Mouse (Mus musculus) spleen, embryonic (tissue): Measurements from ENCODE around the gene Syne3.

Source experiments
- CTCF ChIA-PET: fragments of 350-600 bp; sonication (Branson Sonifier 250); formaldehyde crosslinking; loops from one replicate; lab custom pipeline; 2022; lab: Charles Lee

Gene Syne3

DNA sequence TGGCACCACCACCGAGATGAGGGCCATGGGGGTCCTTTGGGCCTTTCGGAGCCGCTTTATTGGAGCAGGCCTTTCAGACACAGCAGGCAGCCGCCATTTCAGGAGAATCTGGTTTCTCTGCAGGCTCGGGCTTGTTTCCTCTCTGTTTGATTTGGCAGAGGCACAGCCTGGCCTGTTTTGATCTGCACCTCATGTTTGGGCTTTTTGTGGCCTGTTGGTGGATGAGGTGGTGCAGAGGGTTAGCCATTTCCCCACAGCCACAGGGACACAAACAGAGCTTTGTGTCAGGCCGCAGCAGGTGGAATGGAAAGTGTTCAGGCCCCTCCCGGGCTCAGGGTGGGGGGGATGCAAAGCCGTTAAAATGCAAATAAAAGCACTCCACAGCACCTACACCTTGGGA, 108.3 kb downstream of the Syne3 start:
- CTCF ChIA-PET: no interaction called here

GRCm38 (mm10) chr12:104899835-104900234, 109.8 kb downstream of the Syne3 start:
- CTCF ChIA-PET: interaction anchor here (0.6 kb wide), 1 partner anchor 14 kb away, joined by 3 read pairs; no protein-coding TSS in a partner anchor

DNA sequence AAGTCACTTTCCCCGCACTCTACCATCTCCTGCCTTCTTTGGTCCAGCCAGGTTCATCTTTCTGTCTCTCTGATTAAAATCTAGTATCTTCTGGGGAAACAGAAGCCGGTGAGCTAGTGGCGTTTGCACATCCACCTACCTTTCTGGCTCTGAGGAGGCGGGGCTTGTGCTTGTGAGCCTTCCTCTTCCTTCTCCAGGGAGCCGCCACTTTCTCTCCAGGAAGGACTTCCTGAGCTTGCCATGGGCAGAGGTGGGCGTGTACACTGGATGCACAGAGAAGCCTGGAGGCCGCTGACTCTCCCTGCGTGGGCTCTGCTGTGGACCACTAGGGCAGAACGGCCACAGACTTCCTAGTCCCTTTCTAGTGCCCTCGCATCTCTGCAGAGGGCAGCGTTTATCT, 110.4 kb downstream of the Syne3 start:
- CTCF ChIA-PET: interaction anchor here (0.6 kb wide), 2 partner anchors 10 to 36 kb away, joined by 3 to 12 read pairs; no protein-coding TSS in a partner anchor

- CTCF ChIA-PET: interaction anchor here (0.6 to 0.7 kb wide), 2 partner anchors 33 to 36 kb away, joined by 10 to 12 read pairs; no protein-coding TSS in a partner anchor
Measured at GRCm38 (mm10) chr12:104898718-104899117, 110.9 kb downstream of the Syne3 start.

GRCm38 (mm10) chr12:104897051-104897618, 112.5 kb downstream of the Syne3 start:
- CTCF ChIA-PET: no interaction called here

DNA sequence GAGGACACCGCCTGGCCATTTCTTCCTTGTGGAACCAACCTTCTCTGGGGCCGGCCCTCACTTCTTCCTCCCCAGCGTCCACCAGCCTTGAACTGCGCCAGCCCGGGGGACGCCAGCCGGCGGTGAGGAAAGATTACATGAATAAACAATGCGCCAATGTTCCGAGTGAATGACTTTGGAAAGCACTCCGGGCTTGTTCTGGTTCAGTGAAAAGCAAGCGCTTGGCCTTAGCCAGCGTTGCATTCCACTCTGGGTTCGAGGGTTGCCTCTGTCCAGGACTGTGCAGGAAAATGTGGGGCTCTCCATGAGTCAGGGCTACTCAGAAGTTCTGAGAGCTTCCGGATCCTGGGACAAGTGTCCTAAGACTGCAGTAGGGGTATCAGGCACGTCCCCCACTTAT, 113.0 kb downstream of the Syne3 start:
- CTCF ChIA-PET: no interaction called here

- CTCF ChIA-PET: interaction anchor here (0.7 kb wide), 1 partner anchor 186 kb away, joined by 3 read pairs; no protein-coding TSS in a partner anchor
Measured at GRCm38 (mm10) chr12:104892245-104892644, 117.4 kb downstream of the Syne3 start.

GRCm38 (mm10) chr12:104890066-104890465, 119.5 kb downstream of the Syne3 start:
- CTCF ChIA-PET: no interaction called here

DNA sequence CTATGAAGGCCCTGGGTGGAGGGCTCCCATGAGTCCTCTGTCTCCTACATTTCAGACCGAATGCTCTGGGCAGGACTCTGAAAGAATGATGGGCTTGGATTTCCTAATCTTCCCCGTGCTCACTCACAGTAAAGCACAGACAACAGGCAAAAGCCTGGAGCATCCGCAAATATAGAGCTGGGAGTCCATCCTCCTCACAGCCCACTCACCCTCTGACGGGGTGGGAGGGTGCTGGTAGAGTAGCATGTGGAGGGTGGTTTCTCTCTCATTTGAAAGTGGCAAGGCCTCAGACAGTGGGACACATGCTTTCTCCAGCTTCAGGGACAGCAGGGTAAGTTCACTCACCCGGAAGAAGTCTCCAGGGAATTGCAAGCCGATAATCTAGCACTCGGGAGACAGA, 123.5 kb downstream of the Syne3 start:
- CTCF ChIA-PET: no interaction called here

DNA sequence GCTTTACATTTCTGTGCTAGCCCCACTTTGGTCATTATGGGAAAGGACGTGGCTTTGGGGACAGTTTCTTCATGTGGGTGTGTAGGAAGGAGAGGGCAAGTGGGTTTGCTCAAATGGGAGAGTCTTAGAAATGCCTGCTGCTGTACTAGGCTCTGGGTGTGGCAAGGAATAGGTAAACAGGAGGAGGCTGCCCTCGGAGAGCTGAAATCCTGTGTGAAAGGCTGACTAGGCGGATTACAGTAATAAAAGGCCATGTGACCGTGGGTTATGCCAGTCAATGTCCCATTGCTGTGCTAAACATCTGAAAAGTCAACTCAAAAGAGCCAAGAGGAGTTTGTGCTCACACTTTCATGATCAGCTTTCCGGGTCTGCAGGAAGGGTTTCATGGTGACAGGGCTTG, 127.1 kb downstream of the Syne3 start:
- CTCF ChIA-PET: interaction anchor here (0.6 kb wide), 1 partner anchor 61 kb away, joined by 3 read pairs; no protein-coding TSS in a partner anchor

GRCm38 (mm10) chr12:104882061-104882460, 127.5 kb downstream of the Syne3 start:
- CTCF ChIA-PET: interaction anchor here (0.6 kb wide), 1 partner anchor 60 kb away, joined by 3 read pairs; no protein-coding TSS in a partner anchor

GRCm38 (mm10) chr12:104881518-104882060, 128.0 kb downstream of the Syne3 start:
- CTCF ChIA-PET: no interaction called here

GRCm38 (mm10) chr12:104880367-104880766, 129.2 kb downstream of the Syne3 start:
- CTCF ChIA-PET: no interaction called here
